ENCODE assay signal across 14 mouse cellular contexts in genomic region chr17:64707529-64707928, GRCm38 (mm10).
"Had no signal": no experiment of that assay in that cellular context is flagged by ENCODE, and none has a peak within 500 bp of the region (broad histone marks: within the 10 kb centered on the region; RNA-seq: fewer than 3 reads in every experiment).

No protein-coding gene starts in this region.

- ATAC-seq: liver, embryonic 12.5 days had no signal

- H3K4me2 ChIP-seq: limb, embryonic 12.5 days; limb, embryonic 15.5 days; liver, embryonic 12.5 days; liver, embryonic 15.5 days; midbrain, embryonic 11.5 days had no signal

- H3K27me3 ChIP-seq: limb, embryonic 12.5 days; limb, embryonic 15.5 days; liver, embryonic 12.5 days; liver, embryonic 15.5 days had no signal

- DNase-seq: kidney, adult 9 months; kidney, postnatal 14 days; kidney, postnatal 4 days; left cerebral cortex, postnatal 4 days; lung, adult 2 months; lung, postnatal 14 days; lung, postnatal 4 days; midbrain, embryonic 14.5 days; thymus, postnatal 25 days had no signal

- H3K27ac ChIP-seq: limb, embryonic 12.5 days; limb, embryonic 15.5 days; liver, embryonic 12.5 days; liver, embryonic 15.5 days had no signal

- H3K4me1 ChIP-seq: limb, embryonic 12.5 days; limb, embryonic 15.5 days; liver, embryonic 12.5 days; liver, embryonic 15.5 days had no signal

- H3K9me3 ChIP-seq: limb, embryonic 12.5 days; limb, embryonic 15.5 days; liver, embryonic 12.5 days; liver, embryonic 15.5 days had no signal

- H3K4me3 ChIP-seq: limb, embryonic 12.5 days; limb, embryonic 15.5 days; liver, embryonic 12.5 days; liver, embryonic 15.5 days had no signal

- H3K9ac ChIP-seq: limb, embryonic 12.5 days; limb, embryonic 15.5 days; liver, embryonic 12.5 days; liver, embryonic 15.5 days had no signal
